Mouse (Mus musculus) cerebellum, adult 2 months (tissue): ENCODE results near the gene Mroh2a.

Experiments
- CTCF ChIP-seq: fragments of 200-500 bp; IDR thresholded peaks from 2 replicates; pipeline ENCODE4 v1.5.1; 2011; ENCODE audit warnings: low read depth, mild to moderate bottlenecking, control low read depth, low read length, moderate library complexity, borderline replicate concordance; ENCODE audit not compliant: insufficient read depth
- POLR2A ChIP-seq: fragments of 200-500 bp; IDR thresholded peaks from 2 replicates; pipeline ENCODE4 v1.6.1; 2011; ENCODE audit warnings: low read length, control low read depth, borderline replicate concordance; ENCODE audit not compliant: insufficient read depth

DNA sequence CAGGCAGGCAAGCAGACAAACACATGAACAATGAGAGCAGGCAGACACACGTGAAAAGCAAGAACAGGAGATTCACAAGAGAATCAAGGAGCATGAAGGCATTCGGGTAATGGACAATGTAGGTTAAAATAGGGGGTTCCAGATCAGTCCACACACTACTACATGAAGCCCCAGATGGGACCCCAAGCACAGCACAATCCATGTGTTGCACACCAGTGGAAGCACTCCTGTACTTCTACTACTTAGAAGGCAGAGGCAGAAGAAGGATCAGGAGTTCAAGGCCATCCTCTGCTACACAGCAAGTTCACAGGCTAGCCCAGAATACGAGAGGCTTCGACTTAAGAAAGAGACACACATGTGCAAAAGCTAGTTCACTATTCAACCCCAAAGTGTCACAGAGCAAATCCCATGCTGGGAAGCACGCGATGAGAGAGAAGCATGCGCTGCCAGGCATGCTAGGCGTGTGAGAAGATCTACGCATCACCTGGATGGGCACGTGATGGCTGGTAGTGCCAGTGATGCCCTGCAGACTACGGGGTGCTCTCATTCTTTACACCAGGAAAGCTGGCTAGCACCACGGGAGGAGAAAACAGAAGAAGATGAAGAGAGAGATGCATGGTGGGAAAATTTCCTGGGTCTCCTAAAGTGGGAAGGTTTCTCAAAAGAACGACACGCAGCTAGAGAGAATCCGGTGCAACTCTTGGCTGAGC lies 59.5 kb downstream of the Mroh2a start:
- TF ChIP-seq POLR2A = no peak
- no peak for TF ChIP-seq CTCF
